Mouse (Mus musculus) right cerebral cortex, postnatal 14 days (tissue): ENCODE measurements at regions not wholly inside any gene's neighbourhood (a gene's known extent, or its start where the extent isn't known, plus 50 kb on each side); places are given as distances from the start of the nearest gene placed in this dataset.

Source experiments
- DNase-seq: peaks from one replicate; pipeline ENCODE4 v3.0.0; 2022

DNA sequence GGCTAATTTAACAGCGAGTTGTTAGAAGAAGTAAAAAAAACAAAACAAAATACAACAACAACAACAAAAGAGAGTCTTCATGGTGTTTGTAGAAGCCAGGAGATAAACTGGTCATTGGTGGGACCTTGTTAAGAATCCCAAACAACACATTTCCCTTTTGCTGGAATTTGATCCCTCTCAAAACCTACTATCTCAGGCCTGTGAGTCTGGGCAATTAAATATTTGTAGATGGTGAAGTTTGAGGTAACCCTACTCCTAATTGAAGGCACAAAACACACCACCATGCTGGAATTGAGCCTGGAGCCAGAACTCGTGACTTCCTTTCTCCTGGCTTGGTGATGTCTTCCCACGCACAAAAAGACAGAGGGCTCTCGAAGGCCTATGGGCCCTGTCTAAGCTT is 65.4 kb upstream of the Akt3 start:
- no peak for DNase-seq

DNA sequence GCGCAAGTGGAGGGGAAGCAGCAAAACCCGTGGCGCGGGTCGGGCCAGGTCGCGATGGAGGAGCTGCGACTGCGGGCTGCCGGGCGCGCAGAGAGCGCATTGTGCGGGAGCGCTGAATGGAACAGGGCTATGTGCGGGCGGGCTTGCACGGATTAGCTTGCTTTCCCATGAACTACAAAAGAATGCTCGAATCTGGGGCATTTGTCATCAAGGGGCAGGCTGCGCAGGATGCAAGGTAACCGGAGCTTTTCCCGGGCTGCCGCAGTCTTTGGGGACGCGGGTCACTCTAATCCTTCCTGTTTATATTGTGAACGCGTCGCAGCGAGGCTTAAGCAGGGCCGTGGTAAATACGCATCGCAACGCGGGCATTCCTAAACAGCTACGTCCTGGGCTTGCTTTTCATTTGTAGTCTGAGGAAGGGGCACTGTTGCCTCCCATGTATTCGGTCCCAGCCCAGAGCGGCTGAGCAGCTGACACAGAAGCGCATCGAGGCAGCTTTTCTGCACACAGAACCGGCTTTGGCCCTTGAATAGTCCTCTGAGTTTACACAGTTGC is 64.8 kb upstream of the Akt3 start:
- peak; percentile 45 for DNase-seq

DNA sequence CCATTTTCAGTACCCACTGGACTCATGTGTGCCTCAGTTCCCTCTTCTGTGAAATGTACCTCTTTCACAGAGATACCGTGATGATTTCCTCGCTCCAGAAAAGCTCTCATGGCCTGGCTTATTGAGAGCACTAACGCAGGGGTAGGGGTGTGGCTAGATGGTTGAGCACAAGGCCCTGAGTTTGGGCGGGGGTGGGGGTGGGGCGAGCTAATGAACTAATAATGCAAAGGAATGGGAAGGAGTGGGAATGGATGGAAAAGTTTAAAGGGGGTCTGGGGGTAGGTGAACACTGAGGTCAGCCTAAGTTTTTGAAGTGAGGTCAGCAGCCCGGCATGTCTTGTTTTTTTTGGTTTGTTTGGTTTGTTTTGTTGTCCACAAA is 64.3 kb upstream of the Akt3 start:
- no peak for DNase-seq

DNA sequence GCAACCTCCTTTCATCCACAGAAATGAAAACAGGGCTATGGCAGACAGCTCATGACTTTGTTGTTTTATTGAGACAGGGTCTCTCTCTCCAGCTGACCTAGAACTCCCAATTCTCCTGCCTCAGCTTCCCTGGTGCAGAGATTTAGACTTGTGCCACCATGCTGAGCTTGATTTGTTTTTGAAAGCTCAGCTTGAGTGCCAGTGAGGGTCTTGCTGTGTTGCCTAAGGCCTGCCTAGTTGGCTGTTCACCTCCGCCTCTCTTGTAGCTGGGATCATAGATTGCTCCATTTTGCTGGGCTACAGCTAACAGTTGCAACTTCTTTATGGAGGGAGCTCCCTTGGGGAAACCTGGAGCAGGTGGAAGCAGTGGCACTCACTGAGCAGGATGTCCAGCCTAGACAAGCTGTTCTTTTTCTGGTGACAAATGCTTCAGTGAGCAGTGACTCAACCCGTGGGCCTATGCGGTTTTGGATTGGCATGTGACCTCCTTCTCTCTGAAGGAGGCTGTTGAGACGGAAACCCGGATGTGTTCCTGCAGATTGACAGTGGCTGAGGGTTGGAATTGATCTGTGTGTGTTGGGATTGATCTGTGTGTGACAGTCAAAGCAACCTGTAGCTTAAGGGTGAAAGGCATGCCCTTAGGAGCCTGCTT is 63.8 kb upstream of the Akt3 start:
- DNase-seq = no peak

DNA sequence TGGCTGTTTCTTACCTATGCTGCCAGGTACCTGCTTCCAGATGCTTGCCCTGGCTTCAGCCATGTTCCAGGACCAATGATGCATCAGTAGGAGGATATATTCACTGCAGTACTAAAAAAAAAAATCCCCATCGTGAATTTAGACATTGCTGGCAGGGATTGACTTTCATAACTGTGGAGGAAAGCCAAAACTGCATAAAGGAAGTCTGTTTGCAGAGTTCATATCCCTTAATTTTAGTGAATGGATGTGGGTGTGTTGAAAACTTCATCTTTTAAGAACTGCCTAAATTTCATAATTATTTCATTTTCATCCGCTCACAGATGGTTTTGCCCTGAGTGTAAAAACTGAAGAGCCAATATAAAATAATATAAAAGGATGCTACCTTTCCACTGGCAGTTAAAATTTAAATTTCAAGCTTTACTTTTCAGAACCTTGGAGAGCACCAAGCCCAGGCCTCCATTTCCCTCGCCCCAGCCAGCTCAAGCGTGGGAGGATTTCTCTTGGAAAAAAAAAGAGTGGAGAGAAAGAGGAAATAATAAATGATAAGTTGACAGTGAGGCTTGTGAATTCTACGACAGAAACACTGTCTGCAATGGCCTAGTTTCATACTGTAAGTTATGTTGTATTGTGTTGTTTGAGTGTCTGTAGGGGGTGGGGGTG is 50.3 kb upstream of the Akt3 start:
- DNase-seq = no peak
